ENCODE assay signal across 28 mouse cellular contexts in genomic region chr6:38199599-38199998, GRCm38 (mm10). TPM values are rescaled to one million over a fixed set of nuclear protein-coding genes. Genes with fewer than 3 reads are reported as not detected.
DNase-seq lines count a peak whose midpoint lies in the region; ATAC-seq lines count a peak whose summit lies in the region.
"Had no signal": no experiment of that assay in that cellular context is flagged by ENCODE, and none has a peak within 500 bp of the region (broad histone marks: within the 10 kb centered on the region; RNA-seq: fewer than 3 reads in every experiment).

No protein-coding gene starts in this region.

- whole genome bisulfite sequencing in heart, embryonic 11.5 days (ENCODE audit: insufficient replicate concordance) = 76% methylated on average over 6 of the region's 6 CpGs
- 82% methylated on average over 6 of the region's 6 CpGs for WGBS in liver, embryonic 12.5 days (ENCODE audit: insufficient replicate concordance)

- no peaks in the 10 kb centered on the region for H3K9me3 ChIP-seq in heart, embryonic 11.5 days (replicated peaks; ENCODE audit: control insufficient read depth, low read length)
- H3K9me3 ChIP-seq in liver, embryonic 12.5 days (replicated peaks) = no peaks in the 10 kb centered on the region
- H3K9me3 ChIP-seq: forebrain, embryonic 10.5 days; G1E; heart, embryonic 15.5 days; hindbrain, embryonic 10.5 days; hindbrain, embryonic 13.5 days; intestine, embryonic 15.5 days had no signal

- no peak for ATAC-seq in heart, embryonic 11.5 days (replicated peaks; ENCODE audit: insufficient number of reproducible peaks, low FRiP score, low TSS enrichment)
- no peak for ATAC-seq in granulocyte monocyte progenitor cell, adult 5-6 weeks (replicated peaks; ENCODE audit: poor library complexity, severe bottlenecking)
- ATAC-seq in liver, embryonic 12.5 days = no peak
- ATAC-seq: forebrain, embryonic 14.5 days; forebrain, postnatal 0 days; hindbrain, embryonic 16.5 days; intestine, embryonic 15.5 days; Patski had no signal

- H3K4me2 ChIP-seq in heart, embryonic 11.5 days = no peak overlapping the region
- no peak overlapping the region for H3K4me2 ChIP-seq in liver, embryonic 12.5 days
- H3K4me2 ChIP-seq: heart, embryonic 15.5 days; hindbrain, embryonic 13.5 days; intestine, embryonic 15.5 days had no signal

- no peak overlapping the region for H3K9ac ChIP-seq in heart, embryonic 11.5 days (ENCODE audit: low read depth, low read length)
- no peak overlapping the region for H3K9ac ChIP-seq in liver, embryonic 12.5 days
- H3K9ac ChIP-seq: forebrain, postnatal 0 days; heart, embryonic 15.5 days; intestine, embryonic 15.5 days had no signal

- no peaks in the 10 kb centered on the region for H3K4me1 ChIP-seq in heart, embryonic 11.5 days (ENCODE audit: control insufficient read depth, insufficient read depth, low read length)
- no peaks in the 10 kb centered on the region for H3K4me1 ChIP-seq in liver, embryonic 12.5 days

- no peaks in the 10 kb centered on the region for H3K27me3 ChIP-seq in heart, embryonic 11.5 days (ENCODE audit: control insufficient read depth, insufficient read depth, low read length)
- no peaks in the 10 kb centered on the region for H3K27me3 ChIP-seq in liver, embryonic 12.5 days (replicated peaks)
- H3K27me3 ChIP-seq: CH12.LX; heart, embryonic 15.5 days; hindbrain, embryonic 13.5 days; intestine, embryonic 15.5 days; Patski had no signal

- H3K27ac ChIP-seq in heart, embryonic 11.5 days (ENCODE audit: low read depth, low read length) = no peak overlapping the region
- H3K27ac ChIP-seq in liver, embryonic 12.5 days = no peak overlapping the region
- H3K27ac ChIP-seq: forebrain, embryonic 10.5 days; gastrocnemius, adult 2 months; heart, embryonic 15.5 days; intestine, embryonic 15.5 days had no signal

- DNase-seq in heart, adult 18-20 months = peak; percentile 36 to 61
- DNase-seq in heart, adult 9 months (ENCODE audit: low spot score in 2 of 2) = peak; percentile 23 to 36
- DNase-seq in heart, postnatal 14 days = no peak
- DNase-seq in heart, postnatal 10 days = peak; percentile 47 to 50
- DNase-seq: adrenal gland, postnatal 10 days; adrenal gland, postnatal 36 days; B cell, adult 2 months; cerebellum, adult 18-20 months; cerebellum, adult 9-10 months; cerebellum, postnatal 14 days; forebrain, postnatal 0 days; gastrocnemius, adult 2 months; gastrocnemius, postnatal 14 days; kidney, adult 18-20 months; kidney, adult 9 months had no signal

- peaks cover 6% of the 10 kb centered on the region; the same call in 1 of the 2 replicates for H3K36me3 ChIP-seq in heart, embryonic 11.5 days (ENCODE audit: control insufficient read depth, insufficient read depth, low read length)
- H3K36me3 ChIP-seq in liver, embryonic 12.5 days = 0 out of 2 replicates have a peak, but pooled peaks cover 3% of the 10 kb centered on the region
- H3K36me3 ChIP-seq: G1E; heart, embryonic 15.5 days; intestine, embryonic 15.5 days had no signal

- intact Hi-C loops in heart, postnatal 14 days (cut with DNase I) = no loop called here
- intact Hi-C loops in heart, postnatal 10 days (cut with DNase I) = no loop called here

- H3K4me3 ChIP-seq in heart, embryonic 11.5 days (ENCODE audit: low read depth, low read length) = no peak overlapping the region
- no peak overlapping the region for H3K4me3 ChIP-seq in liver, embryonic 12.5 days
- H3K4me3 ChIP-seq: forebrain, embryonic 10.5 days; gastrocnemius, adult 2 months; heart, embryonic 15.5 days; hindbrain, embryonic 10.5 days; hindbrain, embryonic 13.5 days; intestine, embryonic 15.5 days had no signal

RNA-seq across cellular contexts. Expression of gene D630045J12Rik, which starts 54.2 kb away (rescaled TPM):
- total RNA-seq in heart, adult 18-20 months (2021) = 1 to 10 TPM; 1.6 TPM
- 3.3 and 3.7 TPM in 2 replicates for polyA plus RNA-seq in heart, embryonic 11.5 days (2014; fragmentation: Nextera tagmentation; extraction: Ambion mirVana)
- total RNA-seq in heart, postnatal 14 days (2021) = 1 to 10 TPM; 1.7 TPM
- total RNA-seq in heart, postnatal 10 days (2021) = 1 to 10 TPM; 2.8 to 3.0 TPM
- 2.0 and 2.2 TPM in 2 replicates for total RNA-seq in granulocyte monocyte progenitor cell, adult 5-6 weeks (2014; fragmentation: Nextera tagmentation)
- total RNA-seq in granulocyte monocyte progenitor cell, adult 5-6 weeks (2017) = 0.15 and 0.22 TPM in 2 replicates
- 0.80 and 0.97 TPM in 2 replicates for polyA plus RNA-seq in liver, embryonic 12.5 days (2016; fragmentation: Nextera tagmentation; extraction: Ambion mirVana)

Comparison
In these comparisons a context has a peak if more than half of its experiments do, and no peak if none do; other contexts are left out.
1. DNase-seq: peak in heart, adult 18-20 months (2 of 2), heart, adult 9 months (2 of 2) and heart, postnatal 10 days (2 of 2); none in heart, postnatal 14 days (0 of 2).